Mouse (Mus musculus): ENCODE results near the gene Gm10715. TPM values are rescaled to one million over a fixed set of nuclear protein-coding genes. Genes with fewer than 3 reads are reported as not detected.

The Gm10715 gene
- not detected in 2 replicates for polyA plus RNA-seq (2012; rRNA removed)

DNA sequence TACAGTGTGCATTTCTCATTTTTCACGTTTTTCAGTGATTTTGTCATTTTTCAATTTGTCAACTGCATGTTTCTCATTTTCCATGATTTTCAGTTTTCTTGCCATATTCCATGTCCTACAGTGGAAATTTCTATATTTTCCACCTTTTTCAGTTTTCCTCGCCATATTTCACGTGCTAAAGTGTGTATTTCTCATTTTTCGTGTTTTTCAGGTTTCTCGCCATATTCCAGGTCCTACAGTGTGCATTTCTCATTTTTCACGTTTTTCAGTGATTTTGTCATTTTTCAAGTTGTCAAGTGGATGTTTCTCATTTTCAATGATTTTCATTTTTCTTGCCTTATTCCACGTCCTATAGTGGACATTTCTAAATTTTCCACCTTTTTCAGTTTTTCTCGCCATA is at the start of gene Gm10715:
Gm10715 (plus strand) TSS at position 301 of the 400 bp plus-strand sequence.

DNA sequence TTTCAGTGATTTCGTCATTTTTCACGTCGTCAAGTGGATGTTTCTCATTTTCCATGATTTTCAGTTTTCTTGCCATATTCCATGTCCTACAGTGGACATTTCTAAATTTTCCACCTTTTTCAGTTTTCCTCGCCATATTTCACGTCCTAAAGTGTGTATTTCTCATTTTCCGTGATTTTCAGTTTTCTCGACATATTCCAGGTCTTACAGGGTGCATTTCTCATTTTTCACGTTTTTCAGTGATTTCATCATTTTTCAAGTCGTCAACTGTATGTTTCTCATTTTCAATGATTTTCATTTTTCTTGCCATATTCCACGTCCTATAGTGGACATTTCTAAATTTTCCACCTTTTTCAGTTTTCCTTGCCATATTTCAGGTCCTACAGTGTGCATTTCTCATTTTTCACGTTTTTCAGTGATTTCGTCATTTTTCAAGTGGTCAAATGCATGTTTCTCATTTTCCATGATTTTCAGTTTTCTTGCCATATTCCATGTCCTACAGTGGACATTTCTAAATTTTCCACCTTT is 36.2 kb upstream of the Gm10715 start, which contains the start of gene Gm10722:
Gm10722 (plus strand) TSS at position 478 of the 528 bp plus-strand sequence.

GRCm38 (mm10) chr9:3002794-3003396 is 33.8 kb upstream of the Gm10715 start, which contains the start of gene Gm11168:
Gene Gm11168, plus strand, starts transcription at chr9:3003346.

DNA sequence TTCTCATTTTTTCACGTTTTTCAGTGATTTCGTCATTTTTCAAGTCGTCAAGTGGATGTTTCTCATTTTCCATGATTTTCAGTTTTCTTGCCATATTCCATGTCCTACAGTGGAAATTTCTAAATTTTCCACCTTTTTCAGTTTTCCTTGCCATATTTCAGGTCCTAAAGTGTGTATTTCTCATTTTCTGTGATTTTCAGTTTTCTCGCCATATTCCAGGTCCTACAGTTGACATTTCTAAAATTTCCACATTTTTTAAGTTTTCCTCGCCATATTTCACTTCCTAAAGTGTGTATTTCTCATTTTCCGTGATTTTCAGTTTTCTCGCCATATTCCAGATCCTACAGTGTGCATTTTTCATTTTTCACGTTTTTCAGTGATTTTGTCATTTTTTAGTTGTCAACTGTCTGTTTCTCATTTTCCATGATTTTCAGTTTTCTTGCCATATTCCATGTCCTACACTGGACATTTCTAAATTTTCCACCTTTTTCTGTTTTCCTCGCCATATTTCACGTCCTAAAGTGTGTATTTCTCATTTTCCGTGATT is 23.9 kb upstream of the Gm10715 start, which contains the start of gene Gm10721:
Gm10721 (plus strand) TSS at position 408 of the 547 bp plus-strand sequence.

GRCm38 (mm10) chr9:3015354-3015753 is 21.3 kb upstream of the Gm10715 start, which contains the start of gene Gm10720:
Gene Gm10720, plus strand, starts transcription at chr9:3015654.

DNA sequence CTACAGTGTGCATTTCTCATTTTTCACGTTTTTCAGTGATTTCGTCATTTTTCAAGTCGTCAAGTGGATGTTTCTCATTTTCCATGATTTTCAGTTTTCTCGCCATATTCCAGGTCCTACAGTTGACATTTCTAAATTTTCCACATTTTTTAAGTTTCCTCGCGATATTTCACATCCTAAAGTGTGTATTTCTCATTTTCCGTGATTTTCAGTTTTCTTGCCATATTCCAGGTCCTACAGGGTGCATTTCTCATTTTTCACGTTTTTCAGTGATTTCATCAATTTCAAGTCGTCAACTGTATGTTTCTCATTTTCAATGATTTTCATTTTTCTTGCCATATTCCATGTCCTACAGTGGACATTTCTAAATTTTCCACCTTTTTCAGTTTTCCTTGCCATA is 19.6 kb upstream of the Gm10715 start, which contains the start of gene Gm10719:
Gm10719 (plus strand) TSS at position 301 of the 400 bp plus-strand sequence.

GRCm38 (mm10) chr9:3023312-3023984 is 13.2 kb upstream of the Gm10715 start, which contains the start of gene Gm10718:
Gene Gm10718, plus strand, starts transcription at chr9:3023547.

GRCm38 (mm10) chr9:3024912-3025467 is 11.7 kb upstream of the Gm10715 start, which contains the start of gene Gm10717:
Gene Gm10717, plus strand, starts transcription at chr9:3025417.

DNA sequence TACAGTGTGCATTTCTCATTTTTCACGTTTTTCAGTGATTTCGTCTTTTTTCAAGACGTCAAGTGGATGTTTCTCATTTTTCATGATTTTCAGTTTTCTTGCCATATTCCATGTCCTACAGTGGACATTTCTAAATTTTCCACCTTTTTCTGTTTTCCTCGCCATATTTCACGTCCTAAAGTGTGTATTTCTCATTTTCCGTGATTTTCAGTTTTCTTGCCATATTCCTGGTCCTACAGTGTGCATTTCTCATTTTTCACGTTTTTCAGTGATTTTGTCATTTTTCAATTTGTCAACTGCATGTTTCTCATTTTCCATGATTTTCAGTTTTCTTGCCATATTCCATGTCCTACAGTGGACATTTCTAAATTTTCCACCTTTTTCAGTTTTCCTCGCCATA is 2.4 kb upstream of the Gm10715 start, which contains the start of gene Gm17535:
Gm17535 (plus strand) TSS at position 301 of the 400 bp plus-strand sequence.

Other genes starting within 250 kb of the Gm10715 start
- gene Gm10722, start 36.0 kb upstream of the Gm10715 start, polyA plus RNA-seq (2012; rRNA removed), result not detected in 2 replicates
- not detected in 2 replicates for gene Gm11168, start 33.5 kb upstream of the Gm10715 start, polyA plus RNA-seq (2012; rRNA removed)
- not detected in 2 replicates for gene Gm10721, start 23.7 kb upstream of the Gm10715 start, polyA plus RNA-seq (2012; rRNA removed)
- gene Gm10720, start 21.2 kb upstream of the Gm10715 start, polyA plus RNA-seq (2012; rRNA removed), result not detected in 2 replicates
- not detected in 2 replicates for gene Gm10719, start 19.5 kb upstream of the Gm10715 start, polyA plus RNA-seq (2012; rRNA removed)
- gene Gm10718, start 13.3 kb upstream of the Gm10715 start, polyA plus RNA-seq (2012; rRNA removed), result not detected in 2 replicates
- not detected in 2 replicates for gene Gm10717, start 11.5 kb upstream of the Gm10715 start, polyA plus RNA-seq (2012; rRNA removed)
- gene Gm17535, start 2.3 kb upstream of the Gm10715 start, polyA plus RNA-seq (2012; rRNA removed), result not detected in 2 replicates